Mouse (Mus musculus) adipocyte (in vitro differentiated cells): Measurements from ENCODE around the gene Sh3kbp1.
A peak's percentile ranks its signal among the peaks of the same experiment; 100 is the strongest.
"Not testable (repeated sequence)": the region's sequence is repeated elsewhere in the genome, so short reads cannot be mapped to it uniquely, and the experiment has no call there.

Experiments used
- DNase-seq: peaks from one replicate; pipeline ENCODE4 v3.0.0-alpha.2; 2016; ENCODE audit warnings: low spot score

The Sh3kbp1 gene

GRCm38 (mm10) chrX:159626907-159627587 lies at the start of gene Sh3kbp1:
Gene Sh3kbp1, plus strand, starts transcription at chrX:159627272.
- peak; percentile 75 for DNase-seq

- not testable (repeated sequence) for DNase-seq
Observed at GRCm38 (mm10) chrX:159584738-159585137, 42.3 kb upstream of the Sh3kbp1 start.

GRCm38 (mm10) chrX:159591633-159592032 lies 35.4 kb upstream of the Sh3kbp1 start:
- DNase-seq, result peak; percentile 12

GRCm38 (mm10) chrX:159597502-159597901 lies 29.6 kb upstream of the Sh3kbp1 start:
- no peak for DNase-seq

- DNase-seq, result no peak
Observed at GRCm38 (mm10) chrX:159604832-159605231, 22.2 kb upstream of the Sh3kbp1 start.

GRCm38 (mm10) chrX:159606936-159607335 lies 20.1 kb upstream of the Sh3kbp1 start:
- DNase-seq, result peak; percentile 58

GRCm38 (mm10) chrX:159626208-159626906 lies 715 bp upstream of the Sh3kbp1 start:
- peak; percentile 76 for DNase-seq

GRCm38 (mm10) chrX:159627588-159628566 lies 805 bp downstream of the Sh3kbp1 start:
- DNase-seq, result no peak

GRCm38 (mm10) chrX:159628629-159629028 lies 1.6 kb downstream of the Sh3kbp1 start:
- DNase-seq, result no peak

GRCm38 (mm10) chrX:159629203-159629602 lies 2.1 kb downstream of the Sh3kbp1 start:
- no peak for DNase-seq

- no peak for DNase-seq
Observed at GRCm38 (mm10) chrX:159638500-159639227, 11.6 kb downstream of the Sh3kbp1 start.

GRCm38 (mm10) chrX:159639991-159640390 lies 12.9 kb downstream of the Sh3kbp1 start:
- DNase-seq, result no peak

GRCm38 (mm10) chrX:159645314-159645713 lies 18.2 kb downstream of the Sh3kbp1 start:
- no peak for DNase-seq

- no peak for DNase-seq
Observed at GRCm38 (mm10) chrX:159647564-159647963, 20.5 kb downstream of the Sh3kbp1 start.

GRCm38 (mm10) chrX:159648598-159648997 lies 21.5 kb downstream of the Sh3kbp1 start:
- no peak for DNase-seq

- DNase-seq, result no peak
Observed at GRCm38 (mm10) chrX:159650130-159650678, 23.1 kb downstream of the Sh3kbp1 start.

- DNase-seq, result no peak
Observed at GRCm38 (mm10) chrX:159650727-159651126, 23.7 kb downstream of the Sh3kbp1 start.

GRCm38 (mm10) chrX:159671388-159671787 lies 44.3 kb downstream of the Sh3kbp1 start:
- no peak for DNase-seq

- no peak for DNase-seq
Observed at GRCm38 (mm10) chrX:159672466-159672865, 45.4 kb downstream of the Sh3kbp1 start.

GRCm38 (mm10) chrX:159676242-159676641 lies 49.2 kb downstream of the Sh3kbp1 start:
- no peak for DNase-seq

GRCm38 (mm10) chrX:159677585-159678319 lies 50.7 kb downstream of the Sh3kbp1 start:
- no peak for DNase-seq
